Mouse (Mus musculus) olfactory bulb, adult 2 months (tissue): ENCODE data around the gene Cryab.

Experiments used
- CTCF ChIP-seq: fragments of 200-500 bp; IDR thresholded peaks from 2 replicates; pipeline ENCODE4 v1.5.1; 2012; ENCODE audit warnings: low read depth, mild to moderate bottlenecking, low read length, moderate library complexity; ENCODE audit not compliant: insufficient read depth
- POLR2A ChIP-seq: fragments of 200-500 bp; IDR thresholded peaks from 2 replicates; pipeline ENCODE4 v1.6.1; 2012; ENCODE audit warnings: mild to moderate bottlenecking, low read depth, low read length, moderate library complexity; ENCODE audit not compliant: insufficient read depth

DNA sequence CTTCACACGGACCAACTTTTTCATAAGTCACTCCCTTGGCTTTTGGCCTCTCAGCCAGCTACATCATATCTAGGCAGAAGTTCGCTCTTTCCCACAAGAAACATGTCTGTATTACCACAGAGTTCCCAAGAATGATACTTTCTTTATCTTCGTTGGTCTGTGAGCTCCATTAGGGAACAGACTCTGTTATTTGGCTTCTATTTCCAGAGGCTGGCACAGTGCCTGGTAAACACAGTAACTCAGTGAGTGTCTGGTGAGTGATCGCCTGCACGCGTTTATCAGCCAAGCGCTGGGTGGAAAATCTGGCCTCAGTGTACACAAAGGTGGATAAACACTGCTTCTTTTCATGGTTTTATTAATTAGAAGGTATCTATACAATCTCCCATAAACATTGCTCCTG, 27.7 kb upstream of the Cryab start:
- TF ChIP-seq CTCF: no peak
- TF ChIP-seq POLR2A: no peak
